Mouse (Mus musculus) limb, embryonic 14.5 days (tissue): ENCODE measurements at regions not wholly inside any gene's neighbourhood (a gene's known extent, or its start where the extent isn't known, plus 50 kb on each side); places are given as distances from the start of the nearest gene placed in this dataset.

Experiments
- ATAC-seq: fragments of 200-750 bp; cut with Nextera tagmentation; 2 replicates; pipeline ENCODE4 v1.8.0; 2017; ENCODE audit warnings: low read depth, moderate number of reproducible peaks, moderate TSS enrichment; ENCODE audit not compliant: low FRiP score
- DNase-seq: peaks from one replicate; pipeline ENCODE4 v3.0.0-alpha.2; 2015; ENCODE audit warnings: low spot score
- H3K27ac ChIP-seq: fragments of 300-500 bp; sonication (generic); replicated peaks from 2 replicates; pipeline ENCODE4 v1.5.1; 2014; ENCODE audit warnings: low read depth, mild to moderate bottlenecking, low read length, moderate library complexity, mixed read lengths
- H3K27me3 ChIP-seq: fragments of 300-500 bp; sonication (generic); 2 replicates; pipeline ENCODE4 v1.6.1; 2014; ENCODE audit warnings: low read length, mixed read lengths; ENCODE audit not compliant: control insufficient read depth, insufficient read depth
- H3K36me3 ChIP-seq: fragments of 300-500 bp; sonication (generic); 2 replicates; pipeline ENCODE4 v1.6.1; 2014; ENCODE audit warnings: mild to moderate bottlenecking, low read length, moderate library complexity, mixed read lengths; ENCODE audit not compliant: control insufficient read depth, insufficient read depth
- H3K4me1 ChIP-seq: fragments of 300-500 bp; sonication (generic); 2 replicates; pipeline ENCODE4 v1.6.1; 2014; ENCODE audit warnings: antibody characterized with exemption, low read length, mixed read lengths; ENCODE audit not compliant: control insufficient read depth, insufficient read depth
- H3K4me2 ChIP-seq: fragments of 300-500 bp; sonication (generic); replicated peaks from 2 replicates; pipeline ENCODE4 v1.6.1; 2014; ENCODE audit warnings: low read depth, mild to moderate bottlenecking, low read length, moderate library complexity; ENCODE audit not compliant: severe bottlenecking
- H3K4me3 ChIP-seq: fragments of 300-500 bp; sonication (generic); replicated peaks from 2 replicates; pipeline ENCODE4 v1.5.1; 2014; ENCODE audit warnings: low read length
- H3K9ac ChIP-seq: fragments of 300-500 bp; sonication (generic); 2 replicates; pipeline ENCODE4 v1.6.1; 2014; ENCODE audit warnings: mild to moderate bottlenecking, low read depth, low read length, moderate library complexity; ENCODE audit not compliant: severe bottlenecking
- H3K9me3 ChIP-seq: fragments of 300-500 bp; sonication (generic); 2 replicates; pipeline ENCODE4 v1.6.1; 2016; ENCODE audit warnings: low read length; ENCODE audit not compliant: control insufficient read depth
- POLR2A ChIP-seq: fragments of 200-500 bp; IDR thresholded peaks from 2 replicates; pipeline ENCODE4 v1.8.0; 2012; ENCODE audit warnings: inconsistent platforms, mild to moderate bottlenecking, moderate library complexity, borderline replicate concordance; ENCODE audit not compliant: insufficient read depth, insufficient read length; ENCODE audit errors: extremely low read depth
- WGBS: fragments of 180-500 bp; shearing (Covaris S2); extraction: QIAGEN DNeasy Blood & Tissue Kit; methylation state at CpG from one replicate; pipeline ENCODE4 v1.1.7; 2014; 5-methylcytosine and 5-hydroxymethylcytosine counted together

DNA sequence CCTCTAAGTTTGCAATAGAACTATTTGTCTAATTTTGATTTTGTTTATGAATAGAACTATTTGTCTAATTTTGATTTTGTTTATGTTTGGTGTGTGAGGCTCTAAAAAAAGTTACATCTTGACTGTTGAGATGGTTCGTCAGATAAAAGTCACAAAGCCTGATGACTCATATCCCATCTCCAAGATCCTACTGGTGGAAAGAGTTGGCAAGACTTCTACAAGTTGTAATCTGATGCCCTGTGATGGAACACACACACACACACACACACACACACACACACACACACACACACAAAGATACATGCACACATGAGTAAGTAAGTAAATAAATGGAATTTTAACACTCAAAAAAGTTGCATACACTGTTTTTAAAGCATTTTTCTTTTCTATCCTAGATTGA is 73.9 kb downstream of the Gm11146 start:
- Histone ChIP-seq H3K4me2 (no peak overlapping the region), H3K36me3 (no peaks in the 10 kb centered on the region), H3K27me3 (no peaks in the 10 kb centered on the region), H3K4me1 (no peaks in the 10 kb centered on the region), H3K9me3 (no peaks in the 10 kb centered on the region; the same call in 1 of the 2 replicates), H3K27ac (no peak overlapping the region), H3K4me3 (no peak overlapping the region), H3K9ac (no peak overlapping the region)
- DNase-seq (no peak), ATAC-seq (no peak)
- no peak for TF ChIP-seq POLR2A
- WGBS, result 67% methylated on average over 1 of the region's 1 CpGs

DNA sequence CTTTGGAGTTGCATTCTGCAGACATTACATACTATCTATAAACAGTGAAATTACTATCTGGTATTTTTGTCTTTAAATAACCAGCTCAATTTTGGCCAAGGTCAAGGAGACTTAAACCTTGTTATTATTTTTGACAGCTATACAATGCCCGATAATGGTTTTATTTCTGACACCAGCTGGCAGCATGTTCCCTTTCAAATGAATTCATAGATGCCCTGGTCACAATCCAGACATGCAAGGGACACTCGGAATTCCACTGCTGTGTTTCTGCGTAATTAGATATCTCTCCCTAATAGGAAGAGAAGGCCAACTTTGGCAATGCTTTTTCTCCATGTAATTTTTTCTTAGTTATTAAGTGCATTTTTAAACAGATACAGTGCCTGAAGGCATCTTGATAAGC is 87.3 kb downstream of the Gm11146 start:
- no peak for DNase-seq
- peak; percentile 26; the same call in 1 of the 2 replicates for ATAC-seq
- no peak for TF ChIP-seq POLR2A
- no peak overlapping the region for H3K4me3 ChIP-seq
- no peaks in the 10 kb centered on the region for H3K4me1 ChIP-seq
- no peaks in the 10 kb centered on the region for H3K36me3 ChIP-seq
- no peaks in the 10 kb centered on the region for H3K9me3 ChIP-seq
- H3K4me2 ChIP-seq, result no peak overlapping the region
- H3K9ac ChIP-seq, result no peak overlapping the region
- H3K27me3 ChIP-seq, result no peaks in the 10 kb centered on the region
- 80% methylated on average over 3 of the region's 3 CpGs for WGBS
- H3K27ac ChIP-seq, result no peak overlapping the region

DNA sequence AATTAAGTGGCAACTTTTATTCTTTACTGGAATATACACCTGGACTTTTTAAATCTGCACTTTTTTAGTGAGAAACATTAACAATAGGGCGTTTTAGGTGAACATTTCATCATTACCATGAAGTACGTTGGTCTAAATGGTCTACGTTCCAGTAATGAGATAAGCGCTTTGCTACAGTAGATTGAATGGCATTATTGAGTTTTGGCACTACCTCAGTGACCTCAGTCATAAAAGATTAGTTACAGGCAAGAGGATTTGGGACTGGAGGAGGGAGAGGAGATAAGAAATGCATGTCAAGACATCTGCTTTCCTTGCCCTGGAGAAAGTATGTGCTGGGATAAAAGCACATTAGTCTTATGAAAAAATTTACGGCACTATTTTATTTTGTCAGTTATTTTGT is 98.3 kb downstream of the Gm11146 start:
- WGBS, result 56% methylated on average over 5 of the region's 5 CpGs
- TF ChIP-seq POLR2A, result no peak
- H3K9me3 ChIP-seq, result no peaks in the 10 kb centered on the region; the same call in 1 of the 2 replicates
- peak overlapping the region; percentile 21; the same call in 1 of the 2 replicates for H3K4me2 ChIP-seq
- H3K27ac ChIP-seq, result no peak overlapping the region
- no peak overlapping the region for H3K9ac ChIP-seq
- no peaks in the 10 kb centered on the region for H3K27me3 ChIP-seq
- peaks cover 15% of the 10 kb centered on the region for H3K4me1 ChIP-seq
- DNase-seq (no peak), ATAC-seq (no peak)
- no peak overlapping the region for H3K4me3 ChIP-seq
- peaks cover 3% of the 10 kb centered on the region; the same call in 1 of the 2 replicates for H3K36me3 ChIP-seq

DNA sequence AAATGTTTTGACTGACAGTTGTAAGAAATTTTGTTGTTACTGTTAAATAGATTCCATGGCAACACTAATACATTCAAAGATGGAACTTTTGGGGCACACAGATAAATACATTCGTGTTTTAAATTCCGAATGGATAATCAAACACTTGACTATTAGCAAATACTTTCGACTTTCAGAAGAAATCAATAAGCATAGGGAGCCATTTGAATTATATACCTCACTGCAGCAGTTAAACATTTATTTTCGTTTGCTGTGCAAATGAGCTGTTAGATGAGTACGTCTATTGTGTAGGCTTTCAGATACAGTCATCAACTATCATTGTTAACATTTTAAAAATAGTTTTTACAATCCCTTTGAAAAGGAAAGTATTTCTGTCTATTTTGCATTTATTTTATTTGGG is 99.0 kb downstream of the Gm11146 start:
- no peak for TF ChIP-seq POLR2A
- Histone ChIP-seq H3K9me3 (no peaks in the 10 kb centered on the region; the same call in 1 of the 2 replicates), H3K4me3 (no peak overlapping the region), H3K27ac (no peak overlapping the region), H3K9ac (no peak overlapping the region), H3K4me1 (peaks cover 15% of the 10 kb centered on the region), H3K4me2 (no peak overlapping the region), H3K27me3 (no peaks in the 10 kb centered on the region), H3K36me3 (peaks cover 3% of the 10 kb centered on the region; the same call in 1 of the 2 replicates)
- 74% methylated on average over 5 of the region's 5 CpGs for WGBS
- DNase-seq (no peak), ATAC-seq (no peak)

DNA sequence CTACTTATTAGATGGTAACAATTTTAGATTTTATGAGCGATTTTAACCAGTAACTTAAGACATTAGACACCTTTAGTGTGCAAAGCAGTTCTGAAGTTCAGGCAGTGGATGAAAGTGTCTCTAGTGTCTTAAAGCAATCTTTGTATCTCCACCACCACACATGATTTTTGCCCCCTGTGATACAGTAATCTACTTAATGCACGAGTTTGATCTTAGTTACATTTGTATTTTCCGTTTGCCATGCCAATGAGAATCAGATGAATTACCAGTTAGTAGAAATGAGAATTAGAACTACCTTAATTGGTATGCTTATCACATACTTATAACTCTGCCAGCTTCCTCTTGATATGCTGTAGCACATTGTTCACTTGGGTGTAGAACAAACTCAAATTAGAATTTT is 99.9 kb downstream of the Gm11146 start:
- Histone ChIP-seq H3K27ac (no peak overlapping the region), H3K36me3 (peaks cover 3% of the 10 kb centered on the region; the same call in 1 of the 2 replicates), H3K27me3 (no peaks in the 10 kb centered on the region), H3K4me2 (peak overlapping the region; percentile 39), H3K4me3 (peak overlapping the region; percentile 23), H3K9me3 (no peaks in the 10 kb centered on the region; the same call in 1 of the 2 replicates), H3K4me1 (peaks cover 15% of the 10 kb centered on the region), H3K9ac (no peak overlapping the region)
- TF ChIP-seq POLR2A, result no peak
- DNase-seq (no peak), ATAC-seq (no peak)
- 62% methylated on average over 3 of the region's 3 CpGs for WGBS

DNA sequence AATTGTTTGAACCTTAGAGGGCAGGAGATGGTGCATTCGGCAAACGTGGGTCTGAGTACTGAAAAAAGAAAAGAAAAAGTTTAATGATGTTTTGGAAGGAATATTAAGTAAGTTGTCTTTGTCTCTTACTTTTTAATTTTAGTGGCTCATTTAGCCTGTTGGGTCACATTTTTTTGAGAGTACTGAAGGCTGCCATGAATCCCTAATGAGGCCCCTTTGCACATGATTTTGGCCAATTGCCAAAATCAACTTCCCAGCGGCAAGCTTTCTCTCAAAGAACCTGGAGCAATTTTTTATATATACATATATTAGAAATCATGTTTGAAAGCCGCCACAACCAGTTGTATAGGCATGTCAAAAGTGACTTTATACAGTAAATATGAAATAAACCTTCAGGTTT is 100.9 kb downstream of the Gm11146 start:
- 18% methylated on average over 4 of the region's 4 CpGs for WGBS
- Histone ChIP-seq H3K4me1 (peaks cover 15% of the 10 kb centered on the region), H3K27ac (peak overlapping the region; percentile 93), H3K27me3 (no peaks in the 10 kb centered on the region), H3K9me3 (no peaks in the 10 kb centered on the region), H3K4me2 (peak overlapping the region; percentile 59), H3K4me3 (peak overlapping the region; percentile 33), H3K9ac (peak overlapping the region; percentile 52), H3K36me3 (peaks cover 3% of the 10 kb centered on the region; the same call in 1 of the 2 replicates)
- DNase-seq (peak; percentile 73), ATAC-seq (no peak)
- no peak for TF ChIP-seq POLR2A
